Mouse (Mus musculus) liver, adult 2 months (tissue): Measurements from ENCODE around the gene Itih1.

Experiments
- CTCF ChIP-seq: fragments of 200-500 bp; IDR thresholded peaks from 2 replicates; pipeline ENCODE4 v1.5.1; 2011; ENCODE audit warnings: low read depth, low read length, control low read depth
- POLR2A ChIP-seq: fragments of 200-500 bp; IDR thresholded peaks from 2 replicates; pipeline ENCODE4 v1.6.1; 2011; ENCODE audit warnings: low read length, control low read depth; ENCODE audit not compliant: insufficient read depth; ENCODE audit errors: extremely low read depth

DNA sequence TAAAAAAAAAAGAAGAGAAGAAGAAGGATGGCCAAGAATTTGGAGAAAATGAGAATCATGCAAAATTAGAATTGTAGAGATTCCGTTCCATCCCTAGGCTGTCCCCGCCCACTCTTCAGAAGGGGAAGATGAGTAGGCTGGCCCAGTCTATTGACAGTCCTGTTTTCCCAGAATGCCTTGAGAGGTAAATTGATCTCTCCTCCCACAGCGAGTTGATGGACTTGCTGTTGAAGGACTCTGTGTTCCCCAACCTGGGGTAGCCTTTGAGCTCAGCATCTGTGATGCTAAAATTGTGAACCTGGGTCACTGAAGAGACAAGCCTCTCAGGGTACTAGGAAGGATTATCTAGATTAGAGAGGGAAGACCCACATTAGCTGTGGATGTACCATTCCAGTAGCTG, 17.6 kb downstream of the Itih1 start:
- TF ChIP-seq CTCF (no peak), POLR2A (no peak)
